Mouse (Mus musculus): ENCODE measurements around the gene Olfr1499. TPM values are rescaled to one million over a fixed set of nuclear protein-coding genes. Genes with fewer than 3 reads are reported as not detected.
"Not testable (repeated sequence)": the region's sequence is repeated elsewhere in the genome, so short reads cannot be mapped to it uniquely, and the experiment has no call there.

Gene Olfr1499
- total RNA-seq (2021), result not detected

- intact Hi-C loops (cut with DNase I), result loop anchor here (10.0 kb wide), 1 partner anchor 1295 kb away; no protein-coding TSS in a partner anchor
- no peak for DNase-seq (ENCODE audit: extremely low spot score in 1 of 2, low spot score in 2 of 2)
These were observed at the start of gene Olfr1499 for GRCm38 (mm10) chr19:13819347-13819746. Olfr1499 (minus strand) TSS chr19:13819447.

- no peak for DNase-seq (ENCODE audit: extremely low spot score in 1 of 2, low spot score in 2 of 2)
- intact Hi-C loops (cut with DNase I), result no loop called here
These were observed 42.2 kb upstream of the Olfr1499 start, which contains the start of gene Olfr1502 for GRCm38 (mm10) chr19:13861495-13861894. Olfr1502 (plus strand) TSS chr19:13861795.

GRCm38 (mm10) chr19:13850592-13850991, 31.3 kb upstream of the Olfr1499 start, which contains the start of gene Olfr1501:
Olfr1501 (minus strand) TSS chr19:13850692.
- DNase-seq (ENCODE audit: extremely low spot score in 1 of 2, low spot score in 2 of 2); intact Hi-C loops (cut with DNase I): not testable (repeated sequence)

GRCm38 (mm10) chr19:13830388-13830787, 11.1 kb upstream of the Olfr1499 start, which contains the start of gene Olfr1500:
Olfr1500 (minus strand) TSS chr19:13830488.
- intact Hi-C loops (cut with DNase I), result no loop called here
- no peak for DNase-seq (ENCODE audit: extremely low spot score in 1 of 2, low spot score in 2 of 2)

GRCm38 (mm10) chr19:13828447-13828846, 9.2 kb upstream of the Olfr1499 start:
- no peak for DNase-seq (ENCODE audit: extremely low spot score in 1 of 2, low spot score in 2 of 2)
- intact Hi-C loops (cut with DNase I), result no loop called here

GRCm38 (mm10) chr19:13820847-13821246, 1.6 kb upstream of the Olfr1499 start:
- intact Hi-C loops (cut with DNase I), result no loop called here
- DNase-seq (ENCODE audit: extremely low spot score in 1 of 2, low spot score in 2 of 2), result no peak

GRCm38 (mm10) chr19:13818827-13819226, 420 bp downstream of the Olfr1499 start:
- intact Hi-C loops (cut with DNase I), result loop anchor here (10.0 kb wide), 1 partner anchor 1294 kb away; no protein-coding TSS in a partner anchor
- DNase-seq (ENCODE audit: extremely low spot score in 1 of 2, low spot score in 2 of 2), result no peak

- DNase-seq (ENCODE audit: extremely low spot score in 1 of 2, low spot score in 2 of 2), result no peak
- intact Hi-C loops (cut with DNase I), result loop anchor here (10.0 kb wide), 1 partner anchor 1288 kb away; no protein-coding TSS in a partner anchor
These were observed 6.4 kb downstream of the Olfr1499 start for GRCm38 (mm10) chr19:13812823-13813222.

GRCm38 (mm10) chr19:13805486-13805885, 13.8 kb downstream of the Olfr1499 start:
- DNase-seq (ENCODE audit: extremely low spot score in 1 of 2, low spot score in 2 of 2); intact Hi-C loops (cut with DNase I): not testable (repeated sequence)

- DNase-seq (ENCODE audit: extremely low spot score in 1 of 2, low spot score in 2 of 2), result no peak
- intact Hi-C loops (cut with DNase I), result no loop called here
These were observed 21.1 kb downstream of the Olfr1499 start, which contains the start of gene Olfr1497 for GRCm38 (mm10) chr19:13798102-13798501. Olfr1497 (minus strand) TSS chr19:13798202.

- no peak for DNase-seq (ENCODE audit: extremely low spot score in 1 of 2, low spot score in 2 of 2)
- intact Hi-C loops (cut with DNase I), result no loop called here
These were observed 41.7 kb downstream of the Olfr1499 start, which contains the start of gene Olfr1496 for GRCm38 (mm10) chr19:13777578-13777977. Olfr1496 (plus strand) TSS chr19:13777878.

GRCm38 (mm10) chr19:13768565-13769276, 50.5 kb downstream of the Olfr1499 start:
- no peak for DNase-seq (ENCODE audit: extremely low spot score in 1 of 2, low spot score in 2 of 2)
- intact Hi-C loops (cut with DNase I), result no loop called here

GRCm38 (mm10) chr19:13764306-13764705, 54.9 kb downstream of the Olfr1499 start, which contains the start of gene Olfr1495:
Olfr1495 (plus strand) TSS chr19:13764606.
- DNase-seq (ENCODE audit: extremely low spot score in 1 of 2, low spot score in 2 of 2), result no peak
- intact Hi-C loops (cut with DNase I), result no loop called here

Other genes starting within 250 kb of the Olfr1499 start
- not detected for gene Olfr1484, start 235.9 kb downstream of the Olfr1499 start, total RNA-seq (2021)
- not detected for gene Olfr1487, start 202.1 kb downstream of the Olfr1499 start, total RNA-seq (2021)
- not detected for gene Olfr1489, start 187.8 kb downstream of the Olfr1499 start, total RNA-seq (2021)
- gene Olfr1490, start 168.4 kb downstream of the Olfr1499 start, total RNA-seq (2021), result not detected
- gene Olfr1491, start 122.2 kb downstream of the Olfr1499 start, total RNA-seq (2021), result not detected
- not detected for gene Olfr1493-ps1, start 96.2 kb downstream of the Olfr1499 start, total RNA-seq (2021)
- gene Olfr1494, start 79.7 kb downstream of the Olfr1499 start, total RNA-seq (2021), result not detected
- gene Olfr1495, start 54.8 kb downstream of the Olfr1499 start, total RNA-seq (2021), result not detected
- gene Olfr1496, start 41.6 kb downstream of the Olfr1499 start, total RNA-seq (2021), result not detected
- not detected for gene Olfr1497, start 21.2 kb downstream of the Olfr1499 start, total RNA-seq (2021)
- not detected for gene Olfr1500, start 11.0 kb upstream of the Olfr1499 start, total RNA-seq (2021)
- gene Olfr1501, start 31.2 kb upstream of the Olfr1499 start, total RNA-seq (2021), result not detected
- gene Olfr1502, start 42.3 kb upstream of the Olfr1499 start, total RNA-seq (2021), result not detected
- not detected for gene Olfr1504, start 78.5 kb upstream of the Olfr1499 start, total RNA-seq (2021)
- not detected for gene Olfr1505, start 94.1 kb upstream of the Olfr1499 start, total RNA-seq (2021)